Mouse (Mus musculus): ENCODE results near the gene Plekha3. TPM values are rescaled to one million over a fixed set of nuclear protein-coding genes. Genes with fewer than 3 reads are reported as not detected.
A peak's percentile ranks its signal among the peaks of the same experiment; 100 is the strongest.

The Plekha3 gene
- polyA plus RNA-seq, 1 experiment from 2014 or later: 13.6 TPM

GRCm38 (mm10) chr2:76686986-76687385 is 11.9 kb downstream of the Plekha3 start:
- Histone ChIP-seq H3K4me2 (replicated peaks; ENCODE audit: low read depth, low read length) (no peak overlapping the region), H3K4me1 (ENCODE audit: insufficient read depth, low read depth, low read length) (no peaks in the 10 kb centered on the region), H3K36me3 (ENCODE audit: insufficient read depth, low read length) (peaks cover 34% of the 10 kb centered on the region), H3K9ac (replicated peaks; ENCODE audit: low read depth) (no peak overlapping the region), H3K27ac (ENCODE audit: low read length) (no peak overlapping the region), H3K4me3 (ENCODE audit: low read depth, low read length) (no peak overlapping the region), H3K9me3 (ENCODE audit: low read length) (no peaks in the 10 kb centered on the region), H3K27me3 (replicated peaks; ENCODE audit: insufficient read depth, low read length) (no peaks in the 10 kb centered on the region)
- TF ChIP-seq EP300 (IDR thresholded peaks at IDR 0.05): no peak
- TF ChIP-seq CTCF (IDR thresholded peaks at IDR 0.05): no peak
- whole genome bisulfite sequencing: 85% methylated on average over 3 of the region's 3 CpGs
- DNase-seq (ENCODE audit: low spot score) (no peak), ATAC-seq (no peak)

GRCm38 (mm10) chr2:76687608-76688007 is 12.5 kb downstream of the Plekha3 start:
- TF ChIP-seq CTCF (IDR thresholded peaks at IDR 0.05) (no peak), EP300 (IDR thresholded peaks at IDR 0.05) (no peak)
- no peak overlapping the region for H3K4me2 ChIP-seq (replicated peaks; ENCODE audit: low read depth, low read length)
- no peaks in the 10 kb centered on the region for H3K4me1 ChIP-seq (ENCODE audit: insufficient read depth, low read depth, low read length)
- DNase-seq (ENCODE audit: low spot score): no peak
- no peak overlapping the region for H3K9ac ChIP-seq (replicated peaks; ENCODE audit: low read depth)
- ATAC-seq: no peak
- no peaks in the 10 kb centered on the region for H3K9me3 ChIP-seq (ENCODE audit: low read length)
- H3K36me3 ChIP-seq (ENCODE audit: insufficient read depth, low read length): peaks cover 37% of the 10 kb centered on the region
- H3K4me3 ChIP-seq (ENCODE audit: low read depth, low read length): no peak overlapping the region
- 59% methylated on average over 3 of the region's 3 CpGs for WGBS
- no peaks in the 10 kb centered on the region for H3K27me3 ChIP-seq (replicated peaks; ENCODE audit: insufficient read depth, low read length)
- H3K27ac ChIP-seq (ENCODE audit: low read length): no peak overlapping the region

- Histone ChIP-seq H3K27ac (ENCODE audit: low read length) (no peak overlapping the region), H3K27me3 (replicated peaks; ENCODE audit: insufficient read depth, low read length) (no peaks in the 10 kb centered on the region), H3K4me2 (replicated peaks; ENCODE audit: low read depth, low read length) (no peak overlapping the region), H3K36me3 (ENCODE audit: insufficient read depth, low read length) (peaks cover 40% of the 10 kb centered on the region), H3K9ac (replicated peaks; ENCODE audit: low read depth) (no peak overlapping the region), H3K4me1 (ENCODE audit: insufficient read depth, low read depth, low read length) (no peaks in the 10 kb centered on the region), H3K4me3 (ENCODE audit: low read depth, low read length) (no peak overlapping the region), H3K9me3 (ENCODE audit: low read length) (no peaks in the 10 kb centered on the region)
- TF ChIP-seq CTCF (IDR thresholded peaks at IDR 0.05) (no peak), EP300 (IDR thresholded peaks at IDR 0.05) (no peak)
- no peak for ATAC-seq
- WGBS: 47% methylated on average over 7 of the region's 7 CpGs
- DNase-seq (ENCODE audit: low spot score): no peak
Observed at GRCm38 (mm10) chr2:76688162-76688561, 13.1 kb downstream of the Plekha3 start.

- Histone ChIP-seq H3K27me3 (replicated peaks; ENCODE audit: insufficient read depth, low read length) (no peaks in the 10 kb centered on the region), H3K27ac (ENCODE audit: low read length) (peak overlapping the region; percentile 44; the same call in 1 of the 2 replicates), H3K4me1 (ENCODE audit: insufficient read depth, low read depth, low read length) (no peaks in the 10 kb centered on the region), H3K4me3 (ENCODE audit: low read depth, low read length) (no peak overlapping the region), H3K9me3 (ENCODE audit: low read length) (no peaks in the 10 kb centered on the region), H3K4me2 (replicated peaks; ENCODE audit: low read depth, low read length) (no peak overlapping the region), H3K9ac (replicated peaks; ENCODE audit: low read depth) (no peak overlapping the region), H3K36me3 (ENCODE audit: insufficient read depth, low read length) (peaks cover 41% of the 10 kb centered on the region)
- ATAC-seq (peak; percentile 96), DNase-seq (ENCODE audit: low spot score) (peak; percentile 87)
- TF ChIP-seq CTCF (IDR thresholded peaks at IDR 0.05) (no peak), EP300 (IDR thresholded peaks at IDR 0.05) (peak; percentile 83)
- WGBS: 52% methylated on average over 12 of the region's 12 CpGs
Observed at GRCm38 (mm10) chr2:76690436-76691204, 15.5 kb downstream of the Plekha3 start.

GRCm38 (mm10) chr2:76693765-76694164 is 18.7 kb downstream of the Plekha3 start:
- Histone ChIP-seq H3K27me3 (replicated peaks; ENCODE audit: insufficient read depth, low read length) (no peaks in the 10 kb centered on the region), H3K9ac (replicated peaks; ENCODE audit: low read depth) (no peak overlapping the region), H3K27ac (ENCODE audit: low read length) (no peak overlapping the region), H3K4me1 (ENCODE audit: insufficient read depth, low read depth, low read length) (no peaks in the 10 kb centered on the region), H3K36me3 (ENCODE audit: insufficient read depth, low read length) (peaks cover 15% of the 10 kb centered on the region), H3K4me3 (ENCODE audit: low read depth, low read length) (no peak overlapping the region), H3K4me2 (replicated peaks; ENCODE audit: low read depth, low read length) (no peak overlapping the region), H3K9me3 (ENCODE audit: low read length) (no peaks in the 10 kb centered on the region)
- no peak for DNase-seq (ENCODE audit: low spot score)
- ATAC-seq: no peak
- no peak for TF ChIP-seq CTCF (IDR thresholded peaks at IDR 0.05)
- TF ChIP-seq EP300 (IDR thresholded peaks at IDR 0.05): no peak
- WGBS: 84% methylated on average over 5 of the region's 5 CpGs

GRCm38 (mm10) chr2:76695290-76695689 is 20.2 kb downstream of the Plekha3 start:
- no peak overlapping the region for H3K9ac ChIP-seq (replicated peaks; ENCODE audit: low read depth)
- peaks cover 15% of the 10 kb centered on the region for H3K36me3 ChIP-seq (ENCODE audit: insufficient read depth, low read length)
- ATAC-seq (peak; percentile 51), DNase-seq (ENCODE audit: low spot score) (peak; percentile 37)
- H3K27me3 ChIP-seq (replicated peaks; ENCODE audit: insufficient read depth, low read length): no peaks in the 10 kb centered on the region
- 52% methylated on average over 6 of the region's 6 CpGs for WGBS
- no peaks in the 10 kb centered on the region for H3K4me1 ChIP-seq (ENCODE audit: insufficient read depth, low read depth, low read length)
- no peaks in the 10 kb centered on the region for H3K9me3 ChIP-seq (ENCODE audit: low read length)
- TF ChIP-seq CTCF (IDR thresholded peaks at IDR 0.05): no peak
- TF ChIP-seq EP300 (IDR thresholded peaks at IDR 0.05): peak; percentile 58; the same call in 1 of the 2 replicates
- no peak overlapping the region for H3K4me3 ChIP-seq (ENCODE audit: low read depth, low read length)
- H3K27ac ChIP-seq (ENCODE audit: low read length): no peak overlapping the region
- no peak overlapping the region for H3K4me2 ChIP-seq (replicated peaks; ENCODE audit: low read depth, low read length)
